Mouse (Mus musculus): ENCODE results near the gene Mrpl24. TPM values are rescaled to one million over a fixed set of nuclear protein-coding genes. Genes with fewer than 3 reads are reported as not detected.
A peak's percentile ranks its signal among the peaks of the same experiment; 100 is the strongest.

Gene Mrpl24
- polyA plus RNA-seq, 1 experiment from 2014 or later = 72.9 TPM

- Histone ChIP-seq H3K9ac (no peak overlapping the region), H3K4me1 (peaks cover 32% of the 10 kb centered on the region), H3K36me3 (peaks cover 52% of the 10 kb centered on the region), H3K4me3 (no peak overlapping the region), H3K9me3 (replicated peaks) (no peaks in the 10 kb centered on the region), H3K4me2 (replicated peaks) (no peak overlapping the region), H3K27ac (no peak overlapping the region), H3K27me3 (no peaks in the 10 kb centered on the region)
- 91% methylated on average over 2 of the region's 2 CpGs for WGBS
- ATAC-seq (ENCODE audit: low FRiP score) = no peak
Observed at GRCm38 (mm10) chr3:87942471-87942870, 23.2 kb downstream of the Mrpl24 start.

DNA sequence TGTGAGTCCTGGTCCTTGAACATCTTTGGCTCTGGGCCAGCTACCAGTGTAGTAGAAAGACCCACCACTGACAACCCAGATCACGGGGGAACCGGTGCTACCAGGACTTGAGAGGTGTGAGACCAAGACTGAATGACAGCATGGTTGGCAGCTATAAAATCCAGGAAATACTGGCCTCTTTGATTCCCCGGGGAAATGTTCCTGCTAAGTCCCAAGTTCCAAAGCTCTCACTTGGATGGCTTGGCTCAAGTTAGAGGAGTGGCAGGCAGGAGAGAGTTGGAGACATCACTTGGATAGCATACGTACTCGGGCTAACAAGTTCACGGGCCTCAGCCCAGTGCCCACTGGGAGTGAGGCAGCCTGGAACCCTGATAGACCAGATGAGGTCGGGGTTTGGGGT lies 24.3 kb downstream of the Mrpl24 start:
- Histone ChIP-seq H3K36me3 (peaks cover 44% of the 10 kb centered on the region), H3K4me2 (replicated peaks) (no peak overlapping the region), H3K4me3 (no peak overlapping the region), H3K4me1 (peaks cover 43% of the 10 kb centered on the region), H3K27ac (no peak overlapping the region), H3K9me3 (replicated peaks) (no peaks in the 10 kb centered on the region), H3K27me3 (0 out of 2 replicates have a peak, but pooled peaks cover 2% of the 10 kb centered on the region), H3K9ac (no peak overlapping the region)
- no peak for ATAC-seq (ENCODE audit: low FRiP score)
- WGBS = 85% methylated on average over 7 of the region's 7 CpGs

DNA sequence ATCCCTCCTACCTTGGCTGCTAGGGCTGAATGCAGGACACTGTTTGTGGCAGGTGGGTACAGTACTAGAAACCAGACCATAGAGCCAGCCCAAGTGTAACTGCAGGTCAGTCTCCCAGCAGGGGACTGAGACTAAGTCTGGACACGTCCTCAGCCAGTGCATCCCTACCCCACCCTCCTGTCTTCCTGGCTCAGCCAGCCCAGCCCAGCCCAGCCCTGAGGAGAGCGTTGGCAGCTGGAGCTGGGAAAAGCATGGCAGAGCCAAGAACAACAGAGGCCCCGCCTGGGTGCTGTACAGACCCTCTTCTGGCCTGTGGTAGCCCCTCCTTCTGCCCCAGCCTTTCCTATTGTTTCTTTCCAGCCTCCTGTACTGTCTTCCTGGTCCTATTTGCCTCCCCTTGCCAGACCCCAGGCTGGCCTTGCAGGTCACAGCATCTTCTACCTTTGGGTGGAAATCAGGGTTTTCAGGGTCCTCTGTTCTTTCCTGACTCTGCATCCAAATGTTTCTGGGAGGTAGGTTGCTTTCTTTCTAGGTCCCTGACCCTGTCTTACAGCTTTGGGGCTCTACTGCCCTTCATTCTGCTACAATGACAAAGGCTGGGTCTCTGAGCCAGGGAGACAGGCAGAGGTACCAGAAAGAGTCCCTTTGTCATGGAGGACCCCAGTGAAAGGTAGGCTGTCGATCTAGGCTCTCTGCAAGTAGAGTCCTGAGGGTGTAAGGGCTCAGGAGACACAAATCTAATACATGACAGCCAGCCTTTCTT lies 25.7 kb downstream of the Mrpl24 start:
- WGBS = 13% methylated on average over 4 of the region's 4 CpGs
- ATAC-seq (ENCODE audit: low FRiP score) = peak; percentile 65
- Histone ChIP-seq H3K4me2 (replicated peaks) (no peak overlapping the region), H3K4me3 (no peak overlapping the region), H3K36me3 (peaks cover 30% of the 10 kb centered on the region), H3K9me3 (replicated peaks) (no peaks in the 10 kb centered on the region), H3K27me3 (0 out of 2 replicates have a peak, but pooled peaks cover 2% of the 10 kb centered on the region), H3K9ac (peak overlapping the region; percentile 35; the same call in 1 of the 2 replicates), H3K4me1 (peaks cover 56% of the 10 kb centered on the region), H3K27ac (peak overlapping the region; percentile 82)

- 7% methylated on average over 12 of the region's 12 CpGs for WGBS
- peaks cover 21% of the 10 kb centered on the region for H3K36me3 ChIP-seq
- H3K27ac ChIP-seq = peak overlapping the region; percentile 82
- peaks cover 65% of the 10 kb centered on the region for H3K4me1 ChIP-seq
- peak overlapping the region; percentile 1; the same call in 1 of the 2 replicates for H3K4me2 ChIP-seq (replicated peaks)
- 0 out of 2 replicates have a peak, but pooled peaks cover 2% of the 10 kb centered on the region for H3K27me3 ChIP-seq
- H3K9me3 ChIP-seq (replicated peaks) = no peaks in the 10 kb centered on the region
- peak overlapping the region; percentile 35; the same call in 1 of the 2 replicates for H3K9ac ChIP-seq
- ATAC-seq (ENCODE audit: low FRiP score) = 0 out of 2 replicates have a peak, but pooled peaks have one; percentile 23
- H3K4me3 ChIP-seq = no peak overlapping the region
Observed at GRCm38 (mm10) chr3:87945781-87946540, 26.7 kb downstream of the Mrpl24 start.

DNA sequence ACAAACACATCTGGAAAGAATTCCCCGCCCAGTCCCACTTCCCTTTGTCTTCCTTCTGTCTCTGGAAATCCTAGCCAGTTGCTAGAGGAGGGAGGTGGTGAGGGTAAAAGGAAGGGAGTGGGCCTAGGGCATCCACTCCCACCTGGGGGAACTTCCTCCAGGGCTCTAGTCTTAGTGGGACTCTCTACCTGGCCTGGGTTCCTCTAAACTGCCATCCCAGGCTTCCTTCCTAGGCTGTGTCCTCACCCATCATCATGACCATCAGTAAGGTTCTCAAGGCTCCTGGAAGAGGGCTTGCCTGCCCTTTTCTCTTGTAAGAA lies 27.2 kb downstream of the Mrpl24 start:
- H3K9me3 ChIP-seq (replicated peaks) = no peaks in the 10 kb centered on the region
- peak overlapping the region; percentile 62; the same call in 1 of the 2 replicates for H3K4me2 ChIP-seq (replicated peaks)
- H3K9ac ChIP-seq = peak overlapping the region; percentile 10; the same call in 1 of the 2 replicates
- H3K27ac ChIP-seq = peak overlapping the region; percentile 82
- H3K36me3 ChIP-seq = peaks cover 15% of the 10 kb centered on the region
- H3K4me1 ChIP-seq = peaks cover 70% of the 10 kb centered on the region
- ATAC-seq (ENCODE audit: low FRiP score) = no peak
- 0 out of 2 replicates have a peak, but pooled peaks cover 2% of the 10 kb centered on the region for H3K27me3 ChIP-seq
- no peak overlapping the region for H3K4me3 ChIP-seq
- 10% methylated on average over 1 of the region's 1 CpGs for WGBS

- Histone ChIP-seq H3K9ac (peak overlapping the region; percentile 62), H3K4me1 (peaks cover 77% of the 10 kb centered on the region), H3K4me3 (peak overlapping the region; percentile 44), H3K27ac (peak overlapping the region; percentile 82), H3K27me3 (0 out of 2 replicates have a peak, but pooled peaks cover 2% of the 10 kb centered on the region), H3K4me2 (replicated peaks) (peak overlapping the region; percentile 62), H3K36me3 (peaks cover 8% of the 10 kb centered on the region; the same call in 1 of the 2 replicates), H3K9me3 (replicated peaks) (no peaks in the 10 kb centered on the region)
- WGBS = 1% methylated on average over 26 of the region's 26 CpGs
- ATAC-seq (ENCODE audit: low FRiP score) = no peak
Observed at GRCm38 (mm10) chr3:87947056-87947810, 27.9 kb downstream of the Mrpl24 start.

- Histone ChIP-seq H3K9me3 (replicated peaks) (no peaks in the 10 kb centered on the region), H3K27me3 (0 out of 2 replicates have a peak, but pooled peaks cover 2% of the 10 kb centered on the region), H3K36me3 (peaks cover 3% of the 10 kb centered on the region; the same call in 1 of the 2 replicates), H3K4me2 (replicated peaks) (peak overlapping the region; percentile 62), H3K4me3 (peak overlapping the region; percentile 44), H3K27ac (peak overlapping the region; percentile 82), H3K9ac (peak overlapping the region; percentile 62), H3K4me1 (peaks cover 83% of the 10 kb centered on the region)
- WGBS = under 1% methylated on average over 17 of the region's 17 CpGs
- ATAC-seq (ENCODE audit: low FRiP score) = no peak
Observed at GRCm38 (mm10) chr3:87947811-87948199, 28.5 kb downstream of the Mrpl24 start.

- peaks cover 89% of the 10 kb centered on the region for H3K4me1 ChIP-seq
- no peaks in the 10 kb centered on the region for H3K9me3 ChIP-seq (replicated peaks)
- H3K27me3 ChIP-seq = 0 out of 2 replicates have a peak, but pooled peaks cover 2% of the 10 kb centered on the region
- peak within 1 kb of the TSS; percentile 82 for H3K27ac ChIP-seq
- under 1% methylated on average over 35 of the region's 35 CpGs for WGBS
- H3K4me2 ChIP-seq (replicated peaks) = peak within 1 kb of the TSS; percentile 62
- 0 out of 2 replicates have a peak, but pooled peaks cover 4% of the 10 kb centered on the region for H3K36me3 ChIP-seq
- ATAC-seq (ENCODE audit: low FRiP score) = no peak
- peak within 1 kb of the TSS; percentile 44 for H3K4me3 ChIP-seq
- peak within 1 kb of the TSS; percentile 62 for H3K9ac ChIP-seq
Observed at GRCm38 (mm10) chr3:87948378-87949265, 29.3 kb downstream of the Mrpl24 start, which contains the start of gene Crabp2. Gene Crabp2 (plus strand): TSS chr3:87948666.

- peak overlapping the region; percentile 62 for H3K4me2 ChIP-seq (replicated peaks)
- H3K27ac ChIP-seq = peak overlapping the region; percentile 82
- 0 out of 2 replicates have a peak, but pooled peaks cover 4% of the 10 kb centered on the region for H3K36me3 ChIP-seq
- no peak for ATAC-seq (ENCODE audit: low FRiP score)
- H3K27me3 ChIP-seq = 0 out of 2 replicates have a peak, but pooled peaks cover 2% of the 10 kb centered on the region
- H3K9ac ChIP-seq = peak overlapping the region; percentile 62
- H3K4me1 ChIP-seq = peaks cover 88% of the 10 kb centered on the region
- peak overlapping the region; percentile 44 for H3K4me3 ChIP-seq
- 2% methylated on average over 16 of the region's 16 CpGs for WGBS
- H3K9me3 ChIP-seq (replicated peaks) = no peaks in the 10 kb centered on the region
Observed at GRCm38 (mm10) chr3:87949266-87949954, 30.1 kb downstream of the Mrpl24 start.

- 2% methylated on average over 13 of the region's 13 CpGs for WGBS
- H3K4me1 ChIP-seq = peaks cover 82% of the 10 kb centered on the region
- peak overlapping the region; percentile 82 for H3K27ac ChIP-seq
- H3K27me3 ChIP-seq = 0 out of 2 replicates have a peak, but pooled peaks cover 2% of the 10 kb centered on the region
- H3K9ac ChIP-seq = peak overlapping the region; percentile 62
- peak overlapping the region; percentile 44 for H3K4me3 ChIP-seq
- 0 out of 2 replicates have a peak, but pooled peaks cover 4% of the 10 kb centered on the region for H3K36me3 ChIP-seq
- no peak for ATAC-seq (ENCODE audit: low FRiP score)
- H3K9me3 ChIP-seq (replicated peaks) = no peaks in the 10 kb centered on the region
- peak overlapping the region; percentile 62 for H3K4me2 ChIP-seq (replicated peaks)
Observed at GRCm38 (mm10) chr3:87949955-87950515, 30.7 kb downstream of the Mrpl24 start.

Data from hindbrain, embryonic 12.5 days (tissue).